Mouse (Mus musculus): ENCODE data around the gene Cbx2.

DNA sequence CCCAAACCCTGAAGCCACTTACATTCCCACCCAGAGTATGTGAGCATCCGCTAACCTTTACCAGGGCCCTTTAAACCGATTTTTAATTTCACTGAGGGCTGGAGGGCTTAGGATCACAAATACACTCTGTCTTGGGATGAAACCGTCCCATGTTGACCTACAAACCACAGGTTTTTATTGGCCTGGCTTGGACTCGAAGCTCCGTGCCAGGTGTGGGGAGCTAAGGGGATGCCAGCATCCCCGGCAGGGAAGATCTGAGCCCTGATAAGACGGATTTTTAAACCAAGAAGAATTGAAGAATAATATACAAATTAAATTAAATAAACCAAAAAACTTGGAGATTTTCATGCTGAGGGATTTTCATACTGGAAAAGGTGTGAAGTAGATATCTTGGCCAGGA, 8.3 kb upstream of the Cbx2 start:
- TF ChIP-seq POLR2A (IDR thresholded peaks at IDR 0.05; ENCODE audit: control insufficient read depth, extremely low read depth, insufficient read depth, low read length, poor library complexity): no peak
- TF ChIP-seq CTCF (IDR thresholded peaks at IDR 0.05; ENCODE audit: borderline replicate concordance, control insufficient read depth, extremely low read depth, insufficient read depth, low read length, poor library complexity): no peak
